Mouse (Mus musculus) heart, embryonic 15.5 days (tissue): ENCODE data around the gene Washc4. TPM values are rescaled to one million over a fixed set of nuclear protein-coding genes. Genes with fewer than 3 reads are reported as not detected.

Source experiments
- ATAC-seq: fragments of 200-750 bp; cut with Nextera tagmentation; replicated peaks from 2 replicates; pipeline ENCODE4 v1.8.0; 2017; ENCODE audit warnings: low read depth, moderate TSS enrichment; ENCODE audit not compliant: insufficient number of reproducible peaks, insufficient read depth, low FRiP score
- H3K27ac ChIP-seq: fragments of 300-500 bp; sonication (generic); 2 replicates; pipeline ENCODE4 v1.5.1; 2015; ENCODE audit warnings: mild to moderate bottlenecking, inconsistent platforms
- H3K27me3 ChIP-seq: fragments of 300-500 bp; sonication (generic); 2 replicates; pipeline ENCODE4 v1.6.1; 2015; ENCODE audit warnings: inconsistent platforms
- H3K36me3 ChIP-seq: fragments of 300-500 bp; sonication (generic); 2 replicates; pipeline ENCODE4 v1.6.1; 2015; ENCODE audit warnings: mild to moderate bottlenecking, inconsistent platforms
- H3K4me1 ChIP-seq: fragments of 300-500 bp; sonication (generic); replicated peaks from 2 replicates; pipeline ENCODE4 v1.6.1; 2015; ENCODE audit warnings: inconsistent platforms
- H3K4me2 ChIP-seq: fragments of 300-500 bp; sonication (generic); 2 replicates; pipeline ENCODE4 v1.6.1; 2015; ENCODE audit warnings: inconsistent platforms, mild to moderate bottlenecking, moderate library complexity
- H3K4me3 ChIP-seq: fragments of 300-500 bp; sonication (generic); 2 replicates; pipeline ENCODE4 v1.5.1; 2015; ENCODE audit warnings: mild to moderate bottlenecking, inconsistent platforms
- H3K9ac ChIP-seq: fragments of 300-500 bp; sonication (generic); 2 replicates; pipeline ENCODE4 v1.6.1; 2015; ENCODE audit warnings: mild to moderate bottlenecking, inconsistent platforms
- H3K9me3 ChIP-seq: fragments of 300-500 bp; sonication (generic); replicated peaks from 2 replicates; pipeline ENCODE4 v1.6.1; 2016; ENCODE audit warnings: inconsistent platforms
- WGBS: fragments of 180-500 bp; shearing (Covaris S2); methylation state at CpG from one replicate; pipeline ENCODE4 v1.1.7; 2015; ENCODE audit warnings: mixed read lengths; 5-methylcytosine and 5-hydroxymethylcytosine counted together
- polyA plus RNA-seq: library from polyadenylated mRNA; unstranded; fragments of >200 nt; fragmentation: Nextera tagmentation; extraction: Ambion mirVana; gene quantifications from 2 replicates; pipeline ENCODE4 v1.2.1, GENCODE M21; 2015

The Washc4 gene
- polyA plus RNA-seq, 1 experiment from 2014 or later, result 21.0 TPM

- Histone ChIP-seq H3K4me2 (no peak overlapping the region), H3K4me1 (no peaks in the 10 kb centered on the region; the same call in 1 of the 2 replicates), H3K4me3 (no peak overlapping the region), H3K9ac (no peak overlapping the region), H3K9me3 (no peaks in the 10 kb centered on the region), H3K27me3 (no peaks in the 10 kb centered on the region), H3K27ac (no peak overlapping the region), H3K36me3 (peaks cover 66% of the 10 kb centered on the region)
- WGBS, result 87% methylated on average over 10 of the region's 10 CpGs
- no peak for ATAC-seq
Observed at GRCm38 (mm10) chr10:83603956-83604564, 60.5 kb downstream of the Washc4 start.

- H3K27me3 ChIP-seq, result no peaks in the 10 kb centered on the region
- H3K9ac ChIP-seq, result no peak overlapping the region
- peaks cover 62% of the 10 kb centered on the region for H3K36me3 ChIP-seq
- H3K9me3 ChIP-seq, result no peaks in the 10 kb centered on the region
- H3K4me1 ChIP-seq, result no peaks in the 10 kb centered on the region; the same call in 1 of the 2 replicates
- WGBS, result 84% methylated on average over 8 of the region's 8 CpGs
- no peak overlapping the region for H3K27ac ChIP-seq
- no peak overlapping the region for H3K4me2 ChIP-seq
- no peak overlapping the region for H3K4me3 ChIP-seq
- ATAC-seq, result no peak
Observed at GRCm38 (mm10) chr10:83605637-83606183, 62.2 kb downstream of the Washc4 start.

- ATAC-seq, result no peak
- no peak overlapping the region for H3K27ac ChIP-seq
- no peak overlapping the region for H3K9ac ChIP-seq
- 94% methylated on average over 3 of the region's 3 CpGs for WGBS
- no peaks in the 10 kb centered on the region for H3K9me3 ChIP-seq
- no peaks in the 10 kb centered on the region for H3K27me3 ChIP-seq
- H3K4me1 ChIP-seq, result no peaks in the 10 kb centered on the region
- peaks cover 64% of the 10 kb centered on the region for H3K36me3 ChIP-seq
- no peak overlapping the region for H3K4me3 ChIP-seq
- H3K4me2 ChIP-seq, result no peak overlapping the region
Observed at GRCm38 (mm10) chr10:83607111-83607510, 63.6 kb downstream of the Washc4 start.

- 81% methylated on average over 8 of the region's 8 CpGs for WGBS
- peaks cover 61% of the 10 kb centered on the region for H3K36me3 ChIP-seq
- no peak for ATAC-seq
Observed at GRCm38 (mm10) chr10:83608596-83608995, 65.0 kb downstream of the Washc4 start.

GRCm38 (mm10) chr10:83610518-83610917 lies 67.0 kb downstream of the Washc4 start:
- H3K9me3 ChIP-seq, result no peaks in the 10 kb centered on the region
- H3K27ac ChIP-seq, result no peak overlapping the region
- H3K9ac ChIP-seq, result no peak overlapping the region
- H3K4me1 ChIP-seq, result no peaks in the 10 kb centered on the region; the same call in 1 of the 2 replicates
- H3K27me3 ChIP-seq, result no peaks in the 10 kb centered on the region
- no peak for ATAC-seq
- peaks cover 59% of the 10 kb centered on the region for H3K36me3 ChIP-seq
- 92% methylated on average over 7 of the region's 7 CpGs for WGBS
- H3K4me2 ChIP-seq, result no peak overlapping the region
- no peak overlapping the region for H3K4me3 ChIP-seq

More at GRCm38 (mm10) chr10:83608596-83608995, 65.0 kb downstream of the Washc4 start:
- no peak overlapping the region for H3K4me2 ChIP-seq
- H3K27me3 ChIP-seq, result no peaks in the 10 kb centered on the region
- H3K27ac ChIP-seq, result no peak overlapping the region
- H3K9me3 ChIP-seq, result no peaks in the 10 kb centered on the region
- no peak overlapping the region for H3K9ac ChIP-seq
- no peaks in the 10 kb centered on the region for H3K4me1 ChIP-seq
- H3K4me3 ChIP-seq, result no peak overlapping the region

- H3K9ac ChIP-seq, result no peak overlapping the region
- peaks cover 52% of the 10 kb centered on the region for H3K36me3 ChIP-seq
- no peak overlapping the region for H3K4me2 ChIP-seq
- no peaks in the 10 kb centered on the region for H3K27me3 ChIP-seq
- no peak overlapping the region for H3K4me3 ChIP-seq
- 92% methylated on average over 5 of the region's 5 CpGs for WGBS
- ATAC-seq, result no peak
- H3K9me3 ChIP-seq, result no peaks in the 10 kb centered on the region
- no peaks in the 10 kb centered on the region; the same call in 1 of the 2 replicates for H3K4me1 ChIP-seq
- no peak overlapping the region for H3K27ac ChIP-seq
Observed at GRCm38 (mm10) chr10:83611863-83612262, 68.3 kb downstream of the Washc4 start.

GRCm38 (mm10) chr10:83612648-83613215 lies 69.2 kb downstream of the Washc4 start:
- 90% methylated on average over 14 of the region's 14 CpGs for WGBS
- no peak overlapping the region for H3K4me2 ChIP-seq
- no peak for ATAC-seq
- no peak overlapping the region for H3K27ac ChIP-seq
- no peaks in the 10 kb centered on the region for H3K27me3 ChIP-seq
- H3K4me3 ChIP-seq, result no peak overlapping the region
- no peaks in the 10 kb centered on the region for H3K9me3 ChIP-seq
- H3K9ac ChIP-seq, result no peak overlapping the region
- peaks cover 46% of the 10 kb centered on the region for H3K36me3 ChIP-seq
- no peaks in the 10 kb centered on the region; the same call in 1 of the 2 replicates for H3K4me1 ChIP-seq

- Histone ChIP-seq H3K27ac (no peak overlapping the region), H3K36me3 (peaks cover 23% of the 10 kb centered on the region), H3K4me3 (no peak overlapping the region), H3K4me1 (peaks cover 3% of the 10 kb centered on the region; the same call in 1 of the 2 replicates), H3K9ac (no peak overlapping the region), H3K9me3 (no peaks in the 10 kb centered on the region), H3K27me3 (no peaks in the 10 kb centered on the region), H3K4me2 (no peak overlapping the region)
- WGBS, result 63% methylated on average over 10 of the region's 10 CpGs
- no peak for ATAC-seq
Observed at GRCm38 (mm10) chr10:83617366-83617765, 73.8 kb downstream of the Washc4 start.

- H3K9me3 ChIP-seq, result no peaks in the 10 kb centered on the region
- no peak overlapping the region for H3K4me2 ChIP-seq
- no peaks in the 10 kb centered on the region for H3K27me3 ChIP-seq
- peaks cover 3% of the 10 kb centered on the region; the same call in 1 of the 2 replicates for H3K4me1 ChIP-seq
- peaks cover 13% of the 10 kb centered on the region for H3K36me3 ChIP-seq
- no peak for ATAC-seq
- H3K27ac ChIP-seq, result no peak overlapping the region
- no peak overlapping the region for H3K9ac ChIP-seq
- no peak overlapping the region for H3K4me3 ChIP-seq
- WGBS, result 77% methylated on average over 12 of the region's 12 CpGs
Observed at GRCm38 (mm10) chr10:83618819-83619440, 75.4 kb downstream of the Washc4 start.

- WGBS, result 90% methylated on average over 24 of the region's 24 CpGs
- no peak for ATAC-seq
- 0 out of 2 replicates have a peak, but pooled peaks cover 3% of the 10 kb centered on the region for H3K4me1 ChIP-seq
- H3K9me3 ChIP-seq, result no peaks in the 10 kb centered on the region
- no peak overlapping the region for H3K27ac ChIP-seq
- no peak overlapping the region for H3K4me3 ChIP-seq
- H3K4me2 ChIP-seq, result no peak overlapping the region
- H3K27me3 ChIP-seq, result no peaks in the 10 kb centered on the region
- H3K36me3 ChIP-seq, result peaks cover 10% of the 10 kb centered on the region
- no peak overlapping the region for H3K9ac ChIP-seq
Observed at GRCm38 (mm10) chr10:83620350-83621055, 77.0 kb downstream of the Washc4 start.

GRCm38 (mm10) chr10:83624065-83624464 lies 80.5 kb downstream of the Washc4 start:
- 81% methylated on average over 8 of the region's 8 CpGs for WGBS

More at GRCm38 (mm10) chr10:83624065-83624464, 80.5 kb downstream of the Washc4 start:
- ATAC-seq, result no peak
- no peak overlapping the region for H3K4me3 ChIP-seq
- H3K27ac ChIP-seq, result no peak overlapping the region
- H3K9ac ChIP-seq, result no peak overlapping the region
- H3K4me1 ChIP-seq, result no peaks in the 10 kb centered on the region
- H3K27me3 ChIP-seq, result no peaks in the 10 kb centered on the region
- H3K9me3 ChIP-seq, result no peaks in the 10 kb centered on the region
- H3K4me2 ChIP-seq, result no peak overlapping the region
- peaks cover 6% of the 10 kb centered on the region for H3K36me3 ChIP-seq
